Mouse (Mus musculus): Measurements from ENCODE around the gene Tmprss4.
A peak's percentile ranks its signal among the peaks of the same experiment; 100 is the strongest.

Gene Tmprss4

DNA sequence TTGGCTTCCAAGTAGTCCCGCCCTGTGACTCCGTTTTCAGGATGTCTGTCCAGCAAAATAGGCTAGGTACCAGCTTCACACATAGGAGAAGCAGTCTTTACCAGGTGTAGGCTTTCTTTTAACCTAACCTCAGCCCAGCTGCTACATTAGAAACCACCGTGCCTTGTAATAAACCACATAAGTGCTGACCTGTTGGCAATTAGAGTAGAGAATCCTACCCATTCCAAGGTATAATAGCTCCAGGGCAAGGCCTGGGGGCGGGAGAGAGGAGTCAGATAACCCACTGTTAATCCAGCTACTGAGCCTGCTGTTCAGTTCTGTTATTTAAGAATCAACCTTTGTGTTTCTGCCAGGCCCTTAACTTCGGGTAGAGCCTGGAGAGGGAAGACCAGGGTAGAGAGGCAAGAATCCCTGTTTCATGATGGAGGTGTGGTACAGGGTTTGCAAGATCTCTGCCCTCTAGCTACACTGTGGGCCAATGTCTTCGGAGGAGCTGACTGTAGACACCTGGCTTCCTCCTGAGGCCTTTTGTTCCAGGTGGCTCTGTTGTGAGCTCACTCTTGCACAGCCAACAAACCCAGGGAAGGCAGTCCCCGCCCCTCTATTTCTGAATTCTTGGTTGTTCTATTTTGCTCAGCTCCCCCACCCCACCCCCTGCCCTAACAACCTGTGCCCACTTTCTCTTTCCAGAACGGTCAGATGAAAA, 7.6 kb downstream of the Tmprss4 start:
- no peak for DNase-seq

DNA sequence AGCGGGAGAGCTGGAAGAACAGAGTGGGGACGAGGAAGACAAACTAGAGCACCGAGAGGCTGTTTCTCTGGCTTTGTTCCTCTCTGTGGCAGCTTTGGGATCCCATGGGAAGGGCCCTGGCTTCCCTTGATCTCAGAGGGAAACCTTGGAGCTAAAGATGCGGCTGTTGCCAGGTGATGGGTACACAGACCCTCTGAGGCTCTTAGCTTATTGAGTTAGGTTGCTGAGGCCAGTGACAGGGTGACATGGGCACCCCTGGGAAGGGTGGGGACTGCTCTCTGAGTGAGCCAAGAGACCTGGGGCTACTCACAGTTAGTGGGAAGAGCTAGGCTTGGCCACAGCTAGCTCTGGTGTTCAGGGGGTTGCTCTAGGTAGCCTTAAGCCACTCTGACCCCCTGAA, 8.4 kb downstream of the Tmprss4 start:
- no peak for DNase-seq

DNA sequence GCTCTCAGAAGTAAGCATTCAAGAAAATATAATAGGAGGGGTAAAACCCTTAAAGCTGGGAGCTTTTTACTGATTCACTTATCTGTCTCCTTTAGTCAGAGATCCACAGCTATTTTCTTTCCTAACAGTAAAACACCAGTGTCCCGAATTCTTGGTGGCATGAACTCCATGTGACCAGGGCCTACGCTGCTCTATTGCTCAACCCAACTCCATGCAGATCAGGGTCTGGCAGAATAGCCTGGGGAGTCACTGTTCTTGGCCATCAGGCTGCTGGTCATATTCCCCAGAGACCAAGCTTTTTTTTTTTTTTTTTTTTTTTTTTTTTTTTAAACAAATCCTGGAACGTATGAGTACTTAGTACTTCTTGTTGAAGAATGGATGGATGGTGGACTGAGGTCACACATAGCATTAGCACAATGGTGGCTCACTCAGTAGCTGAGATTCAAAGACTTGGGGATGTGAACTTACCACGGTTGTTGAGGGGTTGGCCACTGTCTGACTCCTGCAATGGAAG, 14.2 kb downstream of the Tmprss4 start:
- no peak for DNase-seq

GRCm38 (mm10) chr9:45188570-45189563, 15.0 kb downstream of the Tmprss4 start:
- DNase-seq, result no peak

- no peak for DNase-seq
These were observed 18.6 kb downstream of the Tmprss4 start for GRCm38 (mm10) chr9:45185250-45185649.

DNA sequence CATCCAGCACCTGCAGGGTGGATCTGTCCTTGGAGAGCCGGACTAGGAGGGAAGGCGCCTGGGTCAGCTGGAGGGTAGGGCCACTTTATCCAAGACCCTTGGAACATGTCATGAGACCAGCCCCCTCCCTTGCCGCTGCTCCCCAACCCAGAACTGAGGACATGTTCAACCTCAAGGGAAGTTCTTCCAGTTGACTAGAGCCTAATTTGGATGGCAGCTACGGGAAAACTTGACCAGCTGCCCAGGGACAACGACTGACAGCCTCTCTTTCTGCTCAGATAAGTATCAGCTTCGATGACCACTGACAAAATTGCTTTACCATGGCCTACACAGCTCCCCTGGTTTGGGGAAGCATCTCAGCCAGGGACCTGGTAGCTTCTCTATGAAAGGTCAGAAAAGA, 20.6 kb downstream of the Tmprss4 start:
- peak; percentile 5 for DNase-seq

GRCm38 (mm10) chr9:45182521-45182920, 21.4 kb downstream of the Tmprss4 start:
- no peak for DNase-seq

GRCm38 (mm10) chr9:45181770-45182169, 22.1 kb downstream of the Tmprss4 start, which contains the start of gene BC049352:
Gene BC049352 (plus strand): TSS chr9:45182007.
- DNase-seq, result no peak

- no peak for DNase-seq
These were observed 24.6 kb downstream of the Tmprss4 start for GRCm38 (mm10) chr9:45179282-45179681.

DNA sequence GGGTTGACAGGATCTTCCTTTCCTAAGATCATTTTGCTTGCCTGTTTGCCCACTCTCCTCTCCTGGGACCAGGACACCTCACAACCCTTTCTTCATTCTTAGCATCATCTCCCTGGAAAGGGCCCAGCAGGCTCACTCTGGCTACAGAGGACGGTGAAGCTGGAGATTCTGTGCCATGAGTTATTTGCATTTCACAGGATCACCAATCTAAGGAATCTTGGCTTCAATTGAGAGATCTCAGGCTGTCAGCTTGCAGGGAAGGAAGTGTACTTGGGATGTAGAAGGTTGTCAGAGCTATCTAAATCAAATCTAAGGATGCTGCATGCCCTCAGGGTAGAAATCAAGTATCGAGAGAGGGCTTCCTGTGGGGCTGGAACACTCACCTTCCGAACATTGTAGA, 30.4 kb downstream of the Tmprss4 start:
- no peak for DNase-seq

- no peak for DNase-seq
These were observed 32.8 kb downstream of the Tmprss4 start for GRCm38 (mm10) chr9:45171073-45171610.

DNA sequence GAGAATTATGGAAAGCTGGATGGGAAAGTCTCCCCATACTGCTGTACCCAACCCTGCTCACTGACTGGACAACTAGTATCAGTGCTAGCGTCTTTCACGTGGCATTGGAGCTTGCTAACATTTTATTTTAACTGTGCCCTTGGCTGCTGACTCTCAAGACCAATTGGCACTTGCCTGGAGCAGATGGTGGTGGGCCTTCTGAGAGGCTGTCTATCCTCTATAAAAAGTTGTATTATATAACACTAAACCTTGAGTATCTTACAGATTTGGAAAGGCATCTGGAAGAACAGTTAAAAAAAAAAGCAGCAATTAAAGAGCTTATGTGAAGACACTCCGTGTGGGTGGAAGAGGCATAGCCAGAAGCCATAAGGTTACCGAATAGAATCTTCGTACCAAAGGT, 33.7 kb downstream of the Tmprss4 start:
- DNase-seq, result no peak

DNA sequence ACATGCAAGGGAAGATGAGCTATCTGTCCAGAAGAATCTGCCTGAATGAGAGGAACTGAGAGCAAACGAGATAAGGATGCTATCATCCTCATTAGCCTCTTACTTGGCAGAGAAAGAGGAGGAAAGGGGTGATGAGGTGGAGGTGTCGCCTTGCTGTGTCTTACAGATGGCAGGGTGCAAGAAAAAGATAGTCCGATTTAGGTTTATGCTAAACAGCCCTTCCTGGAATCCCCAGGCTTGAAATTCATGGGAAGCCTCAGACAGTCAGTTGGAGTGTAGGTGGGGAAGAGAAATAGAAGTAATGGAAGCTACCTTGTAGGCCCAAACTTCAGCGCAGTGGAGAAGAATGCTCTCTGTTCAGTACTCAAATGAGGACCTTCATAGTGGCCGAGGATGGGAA, 36.0 kb downstream of the Tmprss4 start:
- DNase-seq, result no peak

GRCm38 (mm10) chr9:45153361-45153760, 50.5 kb downstream of the Tmprss4 start:
- DNase-seq, result no peak

GRCm38 (mm10) chr9:45150933-45151332, 53.0 kb downstream of the Tmprss4 start:
- no peak for DNase-seq

- DNase-seq, result peak; percentile 76
These were observed 57.7 kb downstream of the Tmprss4 start for GRCm38 (mm10) chr9:45146267-45146597.

DNA sequence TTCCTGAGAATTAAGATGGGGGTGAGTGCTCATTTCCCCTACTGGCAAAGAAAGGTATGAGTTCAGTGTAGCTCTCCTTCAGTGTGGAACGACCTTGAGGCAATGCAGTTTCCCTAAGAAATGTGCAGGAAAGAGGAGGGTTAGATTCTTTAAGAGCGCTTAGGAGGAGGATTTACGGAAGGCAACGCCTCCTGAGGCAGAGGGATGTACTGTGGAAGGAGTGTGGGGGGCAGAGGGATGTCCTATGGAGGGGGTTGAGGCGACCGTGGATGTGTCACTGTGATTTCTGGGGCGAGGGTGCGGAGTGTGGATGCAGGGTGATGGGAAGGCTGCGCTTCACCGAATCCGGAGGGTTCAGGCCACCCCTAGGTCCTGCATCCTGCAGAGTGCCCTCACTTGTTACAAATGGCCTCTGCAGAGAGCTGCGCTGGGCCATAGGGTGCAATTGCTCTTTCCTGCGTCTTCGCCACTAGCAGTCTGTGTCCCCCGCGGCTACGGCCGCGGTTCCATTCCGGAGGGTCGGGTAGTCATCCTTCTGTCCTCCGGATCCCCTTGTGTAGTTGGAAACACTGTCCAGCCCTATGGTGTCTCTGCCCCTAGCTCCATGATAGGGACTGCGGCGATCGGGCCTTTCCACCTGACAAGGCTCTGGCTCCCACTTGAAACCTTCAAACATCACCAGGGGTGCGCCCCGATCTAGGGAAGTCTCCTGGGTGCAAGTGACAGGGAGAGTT, 58.2 kb downstream of the Tmprss4 start:
- no peak for DNase-seq

- DNase-seq, result no peak
These were observed 61.2 kb downstream of the Tmprss4 start for GRCm38 (mm10) chr9:45142686-45143085.

GRCm38 (mm10) chr9:45140945-45141344, 62.9 kb downstream of the Tmprss4 start:
- no peak for DNase-seq

DNA sequence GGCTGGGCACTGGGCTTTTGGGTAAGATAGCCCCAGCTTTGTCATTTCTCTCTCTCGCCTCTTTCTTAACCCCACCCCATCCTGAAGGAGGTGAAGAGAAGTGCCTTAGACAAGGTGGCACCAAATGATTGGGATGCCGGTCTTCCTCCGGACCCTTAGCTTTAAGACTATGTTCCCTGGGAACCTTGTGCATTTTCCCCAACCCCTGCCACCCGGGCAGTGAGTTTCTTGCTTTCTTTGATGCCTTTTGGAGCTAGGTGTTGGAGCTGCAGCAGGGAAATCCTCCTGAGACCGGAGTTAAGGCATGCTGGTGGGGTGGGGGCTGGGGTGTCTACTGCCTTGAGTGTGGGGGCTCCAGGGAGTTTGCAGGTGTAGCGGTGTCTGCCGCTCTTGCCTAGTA, 64.8 kb downstream of the Tmprss4 start:
- DNase-seq, result peak; percentile 9

- peak; percentile 32 for DNase-seq
These were observed 65.5 kb downstream of the Tmprss4 start, which contains the start of gene Scn4b for GRCm38 (mm10) chr9:45138191-45139032. Gene Scn4b (plus strand): TSS chr9:45138395.

All from cerebellum, adult 9-11 months (tissue).